Mouse (Mus musculus) left cerebral cortex, adult 18-20 months (tissue): ENCODE data around the gene Gm20683. TPM values are rescaled to one million over a fixed set of nuclear protein-coding genes. Genes with fewer than 3 reads are reported as not detected.

Source experiments
- DNase-seq, 2 experiments: peaks; one replicate each; pipeline ENCODE4 v3.0.0; 2021 to 2022; ENCODE audit warnings: low spot score in 2 of 2, mixed read lengths in 1 of 2
- total RNA-seq, 2 experiments: library from RNA; stranded (reverse); gene quantifications; 2 replicates each; pipeline ENCODE4 v1.2.3; 2021

Gm20683 gene
- total RNA-seq, 2 experiments from 2014 or later, result 20.7 to 23.7 TPM

DNA sequence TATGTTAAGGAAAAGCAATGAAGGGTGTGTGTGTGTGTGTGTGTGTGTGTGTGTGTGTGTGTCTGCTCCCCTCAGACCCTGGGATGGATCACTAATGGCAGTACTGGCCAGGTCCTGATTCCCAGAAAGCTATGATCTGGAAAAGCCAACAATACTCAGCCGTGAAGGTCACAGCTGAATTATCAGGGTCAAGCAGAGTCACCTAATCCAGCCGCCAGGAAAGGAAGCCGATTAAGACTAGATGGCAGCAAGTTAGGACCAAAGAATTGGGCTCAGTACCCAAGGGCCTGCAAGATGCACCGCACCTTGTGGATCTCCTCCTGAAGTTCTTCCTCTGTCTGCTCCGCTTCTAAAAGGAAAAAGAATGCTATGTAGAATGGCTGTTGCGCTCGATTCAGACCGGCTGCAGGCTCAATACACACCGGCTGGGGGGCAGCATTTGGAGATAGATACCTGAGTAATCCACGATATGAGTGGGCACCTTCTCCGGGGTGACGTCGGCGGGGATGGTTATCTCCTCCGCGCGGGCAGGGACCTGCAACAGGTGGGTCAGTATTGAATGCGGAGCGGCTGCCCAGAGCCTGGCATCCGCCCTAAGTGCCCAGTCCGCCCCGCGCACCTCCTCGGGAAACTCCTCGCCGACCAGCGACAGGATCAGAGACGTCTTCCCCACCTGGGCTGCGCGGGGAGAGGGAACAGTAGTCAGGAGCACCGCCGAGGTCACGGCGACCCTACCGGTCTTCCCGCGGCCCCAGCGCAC is 2.3 kb upstream of the Gm20683 start:
- peak; percentile 25 to 44 for DNase-seq

DNA sequence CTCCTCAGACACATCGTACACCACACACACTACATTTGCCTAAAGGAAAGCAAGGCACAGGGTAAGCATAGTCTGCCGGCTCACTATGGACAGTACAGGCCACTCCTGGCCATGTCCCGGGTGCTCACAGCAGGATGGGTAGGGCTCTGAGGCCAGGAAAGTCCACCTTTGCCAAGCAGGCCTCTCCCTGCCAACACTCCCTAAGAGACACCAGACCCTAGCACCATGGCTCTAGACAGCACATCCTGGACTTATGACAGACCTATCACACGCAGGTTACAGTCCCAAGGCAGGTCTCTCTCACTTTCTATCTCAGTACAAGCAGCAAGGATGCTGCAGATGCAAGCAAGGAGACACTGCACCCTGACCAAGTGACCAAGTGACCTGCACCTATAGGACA is 1.6 kb upstream of the Gm20683 start:
- no peak for DNase-seq

DNA sequence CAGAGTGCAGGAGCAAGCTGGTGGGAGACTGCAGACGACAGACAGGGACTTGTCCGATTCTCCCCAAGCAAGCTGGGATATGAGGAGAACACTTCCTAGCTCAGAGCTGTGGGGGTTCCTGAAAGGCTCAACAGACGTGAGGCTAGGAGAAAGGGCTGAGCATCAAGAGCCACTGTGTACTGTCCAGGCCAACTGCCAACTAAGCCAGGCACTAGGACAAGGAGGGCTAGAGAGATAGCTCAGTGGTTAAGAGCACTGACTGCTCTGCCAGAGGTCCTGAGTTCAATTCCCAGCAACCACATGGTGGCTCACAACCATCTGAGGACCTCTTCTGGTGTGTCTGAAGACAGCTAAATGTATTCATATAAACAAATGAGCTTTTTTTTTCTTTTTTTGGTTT is 946 bp upstream of the Gm20683 start:
- no peak for DNase-seq

DNA sequence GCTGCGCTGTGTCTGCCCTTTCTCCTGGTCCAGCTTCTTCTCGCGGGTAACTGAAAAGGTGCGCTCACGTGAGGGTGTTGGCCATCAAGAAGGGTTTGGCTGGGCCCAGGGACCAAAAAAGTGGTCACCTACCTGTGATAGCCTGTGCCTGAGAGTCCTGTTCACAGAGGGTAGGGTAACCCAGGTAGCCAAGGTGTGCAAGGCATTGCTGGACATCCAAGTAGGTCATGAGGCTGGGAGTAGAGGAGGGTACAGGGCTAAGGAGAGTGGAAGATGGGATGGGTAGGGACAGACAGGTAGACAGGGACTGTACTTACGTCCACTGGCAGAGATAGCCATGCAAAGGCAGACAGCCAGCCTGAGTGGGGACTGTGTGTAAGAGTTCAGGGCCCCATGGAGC is 1.0 kb downstream of the Gm20683 start:
- no peak for DNase-seq

DNA sequence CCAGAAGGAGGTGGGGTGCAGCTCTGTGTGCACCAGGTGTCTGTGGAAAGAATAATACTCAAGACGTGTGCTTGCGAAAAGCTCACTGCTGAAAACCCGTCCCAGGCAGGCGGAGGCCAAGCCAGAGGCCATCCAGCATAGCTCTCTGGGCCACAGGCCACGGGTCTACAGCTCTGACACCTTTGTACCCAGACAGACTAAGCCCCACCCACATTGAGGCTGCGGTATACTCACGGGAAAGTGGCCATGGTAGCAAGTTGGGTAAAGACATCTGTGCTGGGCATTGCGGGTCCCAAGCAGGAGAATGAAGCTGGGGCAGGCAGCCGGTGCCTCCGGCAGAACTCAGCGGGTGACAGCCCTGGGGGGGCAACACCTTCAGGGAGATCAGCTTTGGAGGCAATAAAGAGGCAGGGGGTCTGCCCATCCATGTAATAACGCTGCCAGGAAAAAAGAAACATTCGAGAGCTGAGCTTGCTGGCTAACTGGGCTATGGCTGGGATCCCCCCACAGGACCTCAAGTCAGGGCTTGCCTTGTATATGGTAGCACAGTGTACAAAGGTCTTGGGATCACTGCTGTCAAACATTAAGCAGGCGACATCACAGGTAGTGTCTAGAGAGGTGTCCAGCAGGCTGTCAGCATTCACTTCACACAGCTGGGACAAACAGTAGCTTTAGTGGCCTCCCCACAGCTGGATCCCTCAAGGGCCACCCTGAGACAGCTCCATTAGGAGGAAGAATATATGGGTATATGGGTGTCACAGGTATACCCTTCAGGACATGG is 1.9 kb downstream of the Gm20683 start:
- DNase-seq, result no peak

DNA sequence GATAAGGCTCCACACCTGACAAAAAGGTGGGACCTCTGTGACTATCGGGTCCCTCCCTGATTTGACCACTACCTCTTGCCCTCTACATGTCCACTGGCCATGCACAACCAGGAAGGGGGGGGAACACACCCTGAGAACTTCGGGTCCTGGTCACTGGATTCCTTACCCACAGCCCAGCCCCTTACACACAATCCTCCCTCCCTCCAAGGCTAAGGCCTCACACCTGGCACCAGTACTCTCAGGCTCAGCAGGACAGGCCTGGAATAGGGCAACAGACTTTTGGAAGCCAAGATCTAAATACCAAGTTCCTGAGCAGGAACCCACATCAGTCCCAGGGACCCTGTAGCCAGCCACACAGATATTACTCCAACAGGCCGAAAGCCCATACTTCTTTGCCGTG is 2.7 kb downstream of the Gm20683 start:
- DNase-seq, result no peak

DNA sequence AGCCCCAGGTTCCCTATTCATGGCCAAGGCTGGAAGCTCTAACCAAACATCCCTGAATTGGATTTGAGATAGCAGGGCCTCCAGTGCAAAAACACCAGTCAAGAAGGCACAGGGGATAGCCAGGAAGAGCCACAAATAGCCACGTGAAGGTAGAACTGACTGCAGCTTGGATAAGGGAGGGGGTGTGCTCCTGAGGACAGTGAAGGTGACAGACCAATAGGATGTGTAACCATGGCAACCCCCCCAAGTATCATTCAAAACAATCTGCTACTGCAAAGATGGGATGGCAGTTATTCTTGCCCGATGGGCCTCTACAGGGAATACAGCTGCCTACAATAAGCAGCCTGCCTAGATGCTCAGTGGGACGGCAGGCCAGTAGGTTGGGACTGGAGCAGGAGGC is 4.0 kb downstream of the Gm20683 start:
- no peak for DNase-seq

DNA sequence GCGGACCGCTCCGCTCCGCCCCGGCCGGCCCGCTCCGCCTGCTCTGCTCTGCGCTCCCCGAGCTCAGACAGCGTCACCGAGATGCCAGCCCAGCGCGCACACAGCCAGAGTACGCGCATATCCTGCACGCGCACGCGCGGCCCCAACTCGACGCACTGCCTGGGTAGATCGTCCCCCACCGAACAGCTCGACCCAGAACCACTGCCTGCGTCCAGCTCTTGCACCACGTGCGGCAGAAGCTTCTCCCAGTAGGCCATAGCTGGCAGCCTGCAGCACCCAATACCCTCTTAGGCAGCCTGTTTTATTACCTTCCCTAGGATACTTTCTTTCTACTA is 4.5 kb downstream of the Gm20683 start, which contains the start of gene Rhbdl1:
TSS of gene Rhbdl1 (minus strand) at position 220 of the 335 bp plus-strand sequence.
- peak; percentile 74 to 90 for DNase-seq

DNA sequence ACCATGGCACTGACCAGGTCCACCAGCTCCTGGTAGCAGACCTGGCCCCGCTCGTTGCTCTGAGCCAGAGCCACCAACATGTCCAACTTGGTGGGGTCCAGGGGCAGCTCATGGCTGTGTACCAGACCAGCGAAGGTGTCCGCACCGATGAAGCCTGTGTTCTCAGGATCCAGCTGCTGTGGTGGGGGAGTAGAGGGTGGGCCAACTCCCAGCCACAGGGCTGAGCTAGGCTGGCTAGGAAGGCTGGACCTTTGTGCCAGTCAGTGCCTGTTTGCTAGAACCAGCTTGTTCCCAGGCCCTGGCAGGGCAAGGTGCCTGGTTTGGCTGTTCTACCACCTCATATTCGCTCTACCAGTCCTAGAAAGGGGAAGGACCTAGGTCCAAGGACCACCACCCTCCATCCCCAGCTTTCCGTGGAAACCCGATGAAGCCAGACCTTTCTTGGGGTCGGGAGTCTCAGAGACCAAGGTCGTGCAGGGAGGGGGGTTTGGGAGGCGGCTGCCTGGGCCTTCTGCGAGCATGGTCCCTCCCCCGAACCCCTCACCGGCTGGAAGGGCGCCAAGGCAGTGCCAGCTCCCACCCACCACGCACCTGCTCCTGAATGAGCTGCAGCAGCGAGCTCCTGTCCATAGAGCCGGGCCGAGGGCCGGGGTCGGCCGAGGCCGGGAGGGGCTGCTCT is 5.0 kb downstream of the Gm20683 start:
- no peak for DNase-seq

DNA sequence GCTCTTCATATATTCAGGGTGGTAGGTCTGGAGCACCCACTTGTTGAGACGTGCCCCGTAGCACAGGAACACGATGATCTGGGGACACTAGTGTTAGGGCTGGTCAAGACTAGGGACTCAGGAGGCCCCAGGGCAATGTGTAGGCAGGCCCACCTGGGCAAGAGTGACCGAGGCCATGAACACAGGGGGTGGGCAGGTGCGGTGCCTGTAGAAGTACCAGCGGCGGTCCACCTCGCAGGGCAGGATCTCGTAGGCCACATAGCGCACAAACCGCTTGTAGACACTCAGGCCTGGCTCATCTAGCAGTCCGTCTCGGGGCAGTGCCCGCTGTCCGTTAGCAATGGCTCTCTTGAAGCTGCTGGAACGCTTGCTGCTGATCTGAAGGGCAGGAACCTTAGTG is 5.7 kb downstream of the Gm20683 start:
- DNase-seq, result no peak

DNA sequence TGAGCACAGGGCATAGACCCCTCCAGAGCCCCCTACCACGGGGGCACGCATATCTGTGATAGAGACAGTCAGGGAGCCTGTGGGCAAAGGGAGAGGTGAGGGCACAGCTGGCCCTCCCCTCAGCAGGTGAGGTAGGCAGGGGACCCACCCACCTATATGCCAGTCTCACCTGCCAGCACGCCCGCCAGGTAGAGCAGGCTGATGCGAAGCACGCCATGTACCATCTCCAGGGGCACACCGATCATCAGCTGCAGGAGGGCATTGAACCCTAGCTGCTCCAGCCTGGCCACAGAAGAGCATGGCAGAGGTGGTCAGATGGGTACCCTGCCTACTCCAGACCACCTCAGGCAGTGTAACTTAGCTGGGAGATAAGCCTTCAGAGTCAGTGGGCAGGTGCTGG is 6.3 kb downstream of the Gm20683 start:
- no peak for DNase-seq

DNA sequence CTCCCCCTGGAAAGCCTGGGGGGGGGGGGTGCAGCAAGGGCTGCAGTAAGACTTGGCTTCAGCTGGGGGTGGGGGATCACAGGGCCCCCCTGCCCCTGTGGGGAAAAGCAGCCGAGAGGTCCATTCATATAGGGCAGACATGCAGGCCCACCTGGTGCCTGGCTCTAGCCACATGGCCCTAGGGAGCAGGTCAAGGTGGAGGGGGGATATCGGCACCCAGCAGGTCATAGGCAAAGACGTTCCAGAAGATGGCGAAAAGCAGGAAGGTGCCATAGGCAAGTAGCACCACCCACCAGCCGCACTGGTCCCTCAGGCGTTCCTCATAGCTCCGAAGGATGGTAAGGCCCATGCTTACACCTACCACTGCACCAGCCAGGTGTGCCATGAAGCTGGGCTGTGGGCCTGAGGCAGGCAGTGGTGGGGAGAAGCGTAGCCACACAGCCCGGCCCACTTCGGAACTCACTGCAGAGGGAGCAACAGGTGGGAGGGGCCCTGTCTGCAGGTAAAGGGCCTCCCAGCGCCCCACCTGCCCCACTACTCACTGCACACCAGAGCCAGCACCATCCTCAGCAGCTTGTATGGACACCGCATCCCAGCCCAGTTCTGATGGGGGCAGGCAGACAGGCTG is 6.9 kb downstream of the Gm20683 start:
- DNase-seq, result no peak

DNA sequence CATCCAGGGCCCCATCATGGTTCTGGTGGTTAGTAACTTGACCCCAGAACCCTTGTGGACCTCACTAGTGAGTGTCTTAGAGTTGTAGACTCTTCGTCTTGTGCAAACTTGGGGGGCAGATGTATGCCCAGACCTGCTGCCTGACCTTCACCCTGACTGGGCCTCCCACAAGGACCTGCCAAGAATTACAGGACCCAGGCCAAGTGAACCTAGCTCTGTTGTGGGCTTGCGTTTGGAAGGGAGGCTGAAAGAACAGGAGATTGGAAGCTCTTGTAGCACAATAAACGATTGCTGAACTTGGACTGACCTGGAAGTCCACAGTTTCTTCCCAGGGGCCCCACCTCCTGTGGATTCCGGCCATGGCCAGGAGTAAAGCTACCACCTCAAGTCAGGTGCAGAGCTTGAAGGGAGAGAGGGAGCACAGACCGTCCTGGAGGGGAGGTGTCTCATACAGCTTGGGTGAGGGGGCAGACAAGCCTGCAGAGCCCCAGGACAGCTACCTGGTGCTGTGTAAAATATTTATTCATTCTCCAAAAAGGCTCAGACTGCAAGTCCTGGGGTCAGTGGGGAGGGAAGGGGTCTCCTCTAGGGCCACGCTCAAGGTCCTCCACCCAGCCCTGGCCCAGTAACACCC is 7.5 kb downstream of the Gm20683 start:
- DNase-seq, result no peak

DNA sequence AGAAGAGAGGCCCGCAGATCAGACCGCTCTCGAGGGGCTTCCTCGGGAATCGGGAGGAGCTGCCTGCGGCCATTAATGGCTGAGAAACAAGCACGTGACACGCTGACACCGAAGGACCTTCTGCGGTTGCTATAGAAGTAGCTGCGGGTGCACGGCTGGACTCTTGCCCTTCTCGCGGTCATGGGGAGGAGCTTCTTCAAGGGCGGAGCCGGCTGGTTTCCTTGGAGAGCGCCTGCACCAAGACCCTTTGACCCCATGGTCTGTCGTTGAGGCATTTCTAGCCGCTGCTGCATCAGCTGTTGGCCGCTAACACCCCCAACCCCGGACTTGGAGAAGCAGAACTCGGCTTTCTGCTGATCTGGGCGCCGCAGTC is 8.3 kb downstream of the Gm20683 start, which contains the start of gene Stub1:
TSS of gene Stub1 (minus strand) at position 114 of the 373 bp plus-strand sequence.
- peak; percentile 62 to 81 for DNase-seq

DNA sequence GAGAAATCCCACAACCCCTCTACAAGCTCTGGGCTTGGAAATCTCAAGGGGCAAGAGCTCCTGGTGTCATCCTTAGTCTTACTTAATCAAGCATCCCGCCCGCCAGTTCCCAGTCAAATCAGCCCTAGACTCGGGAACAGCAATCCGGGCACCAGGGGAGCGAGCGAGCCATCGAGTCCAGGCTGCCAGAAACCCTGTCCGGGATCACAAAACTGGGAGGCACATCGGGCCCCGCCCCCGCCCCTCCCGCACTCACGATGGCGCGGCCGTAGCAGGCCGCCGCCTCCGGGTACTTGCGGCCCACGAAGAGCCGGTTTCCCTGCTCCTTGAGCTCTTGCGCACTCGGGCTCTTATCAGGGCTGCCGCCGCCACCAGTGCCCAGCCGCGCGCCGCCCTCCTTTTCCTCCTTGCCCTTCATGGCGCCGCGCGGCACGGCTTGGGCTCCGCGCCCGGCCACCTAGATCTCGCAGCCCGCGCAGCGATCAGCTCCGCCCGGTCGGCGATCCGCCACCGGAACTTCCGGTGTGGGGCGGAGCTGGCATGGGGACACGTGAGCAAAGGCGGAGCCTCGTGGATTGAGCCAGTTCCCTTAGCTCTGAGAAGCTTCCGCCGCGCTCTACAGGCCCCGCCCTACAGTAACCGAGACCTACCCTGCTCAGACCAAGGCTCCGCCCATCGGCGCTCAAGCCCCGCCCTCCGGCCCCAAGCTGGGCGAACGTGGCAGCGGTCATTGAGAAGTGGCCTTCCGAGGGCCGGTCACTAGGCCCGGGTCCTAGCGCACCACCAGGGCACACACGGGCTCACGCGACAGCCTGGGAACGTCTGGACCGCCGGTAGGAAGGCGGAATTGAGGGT is 8.9 kb downstream of the Gm20683 start:
- DNase-seq, result peak; percentile 97 to 98

DNA sequence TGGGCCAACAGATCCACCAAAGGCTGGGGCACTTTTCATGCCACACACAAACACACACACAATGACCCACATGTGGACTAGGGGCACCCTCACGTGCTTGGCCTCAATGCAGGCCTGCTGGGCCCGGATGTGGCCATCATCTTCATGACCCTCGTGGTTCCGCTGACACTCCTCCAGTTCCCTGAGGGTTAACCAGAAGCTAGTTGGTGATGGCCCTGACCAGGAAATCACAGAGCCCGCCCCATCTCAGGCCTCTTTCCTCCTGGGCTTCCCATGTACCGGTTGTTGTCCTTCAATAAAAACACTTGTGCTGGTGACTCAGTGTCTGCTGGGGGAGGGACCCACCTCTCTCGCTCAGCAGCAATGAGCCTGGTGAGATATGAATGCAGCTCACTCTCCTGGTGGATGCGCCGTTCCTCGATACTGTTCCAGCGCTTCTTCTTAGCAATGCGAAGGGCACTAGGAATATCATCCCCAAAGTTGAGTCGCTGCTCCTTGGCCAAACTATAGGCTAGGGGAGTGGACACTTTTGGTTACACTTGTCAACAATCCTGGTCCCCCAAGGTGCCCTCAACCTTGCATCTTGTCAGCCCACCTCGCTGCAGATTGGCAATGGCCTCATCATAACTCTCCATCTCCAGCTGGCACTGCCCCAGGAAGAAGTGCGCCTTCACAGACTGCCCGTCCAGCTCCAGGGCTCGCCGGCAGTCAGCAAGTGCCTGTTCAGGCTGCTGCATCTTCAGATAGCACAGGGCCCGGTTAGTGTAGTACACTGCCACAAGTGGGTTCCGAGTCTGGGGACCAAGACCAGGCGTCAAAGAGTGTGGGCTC is 9.9 kb downstream of the Gm20683 start:
- DNase-seq, result no peak

DNA sequence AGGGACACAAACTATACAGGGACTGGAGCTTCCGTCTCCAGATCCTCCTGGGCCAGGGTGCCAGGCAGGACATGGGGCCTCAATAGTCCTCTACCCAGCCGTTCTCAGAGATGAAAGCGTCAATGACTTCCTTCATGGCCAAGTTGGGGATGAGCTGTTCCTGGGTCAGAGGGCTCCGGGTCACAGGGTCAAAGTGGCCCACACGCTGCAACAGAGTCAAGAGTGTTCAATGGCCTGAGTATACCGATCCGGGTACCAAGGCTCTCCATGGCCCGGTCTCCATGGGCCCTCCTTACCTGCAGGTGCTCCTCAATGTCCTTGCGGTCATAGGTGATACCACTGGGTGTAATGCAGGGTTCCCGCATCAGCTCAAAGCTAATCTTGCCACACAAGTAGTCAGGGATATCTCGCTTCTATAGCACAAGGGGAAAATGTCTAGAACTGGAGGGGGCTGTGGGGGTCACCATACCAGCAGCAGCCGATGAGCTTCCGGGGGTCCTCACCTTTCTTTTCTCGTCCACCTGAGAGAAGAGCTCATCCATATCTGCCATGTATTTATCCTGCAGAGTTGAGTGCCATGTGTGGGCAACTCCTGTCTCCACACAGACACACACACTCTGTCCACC is 10.6 kb downstream of the Gm20683 start:
- DNase-seq, result no peak

DNA sequence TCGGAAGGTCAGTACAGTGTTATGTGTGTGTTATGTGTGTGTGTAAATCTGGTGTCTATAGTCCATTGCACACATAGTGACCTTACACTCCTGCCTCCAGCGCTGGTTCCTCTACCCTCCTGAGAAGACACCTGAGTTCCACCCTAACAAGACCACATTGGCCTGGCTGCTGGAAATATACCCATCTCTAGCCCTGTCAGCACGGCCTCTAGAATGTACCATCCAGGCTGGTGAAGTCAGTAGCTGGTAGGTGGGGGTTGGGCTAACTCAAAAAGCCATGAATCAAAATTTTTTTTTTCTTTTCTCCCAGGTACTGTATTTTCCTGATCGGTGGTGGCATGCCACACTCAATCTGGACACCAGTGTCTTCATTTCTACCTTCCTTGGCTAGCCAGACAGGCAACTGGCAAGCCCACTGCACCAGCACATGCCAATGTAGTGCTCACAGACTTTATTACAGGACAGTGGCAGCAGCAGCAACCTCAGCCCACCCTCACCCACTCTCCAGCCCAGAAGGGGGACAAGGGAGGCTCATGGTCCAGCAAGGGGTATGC is 11.3 kb downstream of the Gm20683 start:
- no peak for DNase-seq
